Mouse (Mus musculus) neural tube, embryonic 15.5 days (tissue): ENCODE measurements around the gene Capns1. TPM values are rescaled to one million over a fixed set of nuclear protein-coding genes. Genes with fewer than 3 reads are reported as not detected.
"Not testable (repeated sequence)": the region's sequence is repeated elsewhere in the genome, so short reads cannot be mapped to it uniquely, and the experiment has no call there.

Experiments
- ATAC-seq: fragments of 200-750 bp; cut with Nextera tagmentation; 2 replicates; pipeline ENCODE4 v1.8.0; 2017; ENCODE audit warnings: mild to moderate bottlenecking, moderate TSS enrichment, moderate library complexity; ENCODE audit not compliant: low FRiP score
- H3K27ac ChIP-seq: fragments of 300-500 bp; sonication (generic); replicated peaks from 2 replicates; pipeline ENCODE4 v1.5.1; 2015; ENCODE audit warnings: mild to moderate bottlenecking, inconsistent platforms
- H3K27me3 ChIP-seq: fragments of 300-500 bp; sonication (generic); replicated peaks from 2 replicates; pipeline ENCODE4 v1.6.1; 2015; ENCODE audit warnings: inconsistent platforms
- H3K36me3 ChIP-seq: fragments of 300-500 bp; sonication (generic); 2 replicates; pipeline ENCODE4 v1.6.1; 2015; ENCODE audit warnings: inconsistent platforms
- H3K4me1 ChIP-seq: fragments of 300-500 bp; sonication (generic); 2 replicates; pipeline ENCODE4 v1.6.1; 2015; ENCODE audit warnings: inconsistent platforms
- H3K4me2 ChIP-seq: fragments of 300-500 bp; sonication (generic); 2 replicates; pipeline ENCODE4 v1.6.1; 2015; ENCODE audit warnings: inconsistent platforms, mild to moderate bottlenecking, moderate library complexity
- H3K4me3 ChIP-seq: fragments of 300-500 bp; sonication (generic); replicated peaks from 2 replicates; pipeline ENCODE4 v1.5.1; 2015; ENCODE audit warnings: mild to moderate bottlenecking, inconsistent platforms
- H3K9ac ChIP-seq: fragments of 300-500 bp; sonication (generic); replicated peaks from 2 replicates; pipeline ENCODE4 v1.6.1; 2015; ENCODE audit warnings: mild to moderate bottlenecking, inconsistent platforms
- H3K9me3 ChIP-seq: fragments of 300-500 bp; sonication (generic); replicated peaks from 2 replicates; pipeline ENCODE4 v1.6.1; 2016; ENCODE audit warnings: inconsistent platforms
- WGBS: fragments of 180-500 bp; shearing (Covaris S2); methylation state at CpG from one replicate; pipeline ENCODE4 v1.1.7; 2015; ENCODE audit warnings: mixed read lengths; 5-methylcytosine and 5-hydroxymethylcytosine counted together
- polyA plus RNA-seq: library from polyadenylated mRNA; unstranded; fragments of >200 nt; fragmentation: Nextera tagmentation; extraction: Ambion mirVana; gene quantifications from 2 replicates; pipeline ENCODE4 v1.2.1, GENCODE M21; 2015

The Capns1 gene
- polyA plus RNA-seq, 1 experiment from 2014 or later: 88.9 TPM

GRCm38 (mm10) chr7:30188344-30189115 is 10.1 kb downstream of the Capns1 start:
- peaks cover 20% of the 10 kb centered on the region for H3K4me1 ChIP-seq
- H3K9ac ChIP-seq: no peak overlapping the region
- no peak overlapping the region for H3K4me3 ChIP-seq
- H3K36me3 ChIP-seq: peaks cover 74% of the 10 kb centered on the region
- ATAC-seq: no peak
- H3K4me2 ChIP-seq: no peak overlapping the region
- 89% methylated on average over 12 of the region's 12 CpGs for WGBS
- H3K27me3 ChIP-seq: no peaks in the 10 kb centered on the region
- H3K27ac ChIP-seq: no peak overlapping the region
- H3K9me3 ChIP-seq: no peaks in the 10 kb centered on the region

GRCm38 (mm10) chr7:30184641-30185348 is 13.8 kb downstream of the Capns1 start:
- Histone ChIP-seq H3K4me2 (no peak overlapping the region), H3K36me3 (peaks cover 52% of the 10 kb centered on the region), H3K4me1 (peaks cover 7% of the 10 kb centered on the region), H3K4me3 (no peak overlapping the region), H3K9ac (no peak overlapping the region), H3K27me3 (no peaks in the 10 kb centered on the region), H3K27ac (no peak overlapping the region), H3K9me3 (no peaks in the 10 kb centered on the region)
- no peak for ATAC-seq
- WGBS: 78% methylated on average over 13 of the region's 13 CpGs

- peak within 1 kb of the TSS; percentile 46 for H3K4me2 ChIP-seq
- no peaks in the 10 kb centered on the region for H3K27me3 ChIP-seq
- peak; percentile 49; the same call in 1 of the 2 replicates for ATAC-seq
- H3K9ac ChIP-seq: peak within 1 kb of the TSS; percentile 3; the same call in 1 of the 2 replicates
- peaks cover 45% of the 10 kb centered on the region for H3K36me3 ChIP-seq
- no peak within 1 kb of the TSS for H3K27ac ChIP-seq
- H3K4me1 ChIP-seq: peaks cover 7% of the 10 kb centered on the region
- WGBS: 2% methylated on average over 11 of the region's 11 CpGs
- H3K9me3 ChIP-seq: no peaks in the 10 kb centered on the region
- H3K4me3 ChIP-seq: peak within 1 kb of the TSS; percentile 17
Measured at GRCm38 (mm10) chr7:30183879-30184289, 14.7 kb downstream of the Capns1 start, which contains the start of gene Cox7a1. TSS of gene Cox7a1 (plus strand) at chr7:30184144.

- H3K4me1 ChIP-seq, H3K9ac ChIP-seq, H3K4me3 ChIP-seq, ATAC-seq, H3K4me2 ChIP-seq, H3K9me3 ChIP-seq, H3K27ac ChIP-seq, H3K27me3 ChIP-seq: not testable (repeated sequence)
- 70% methylated on average over 7 of the region's 7 CpGs for WGBS
- H3K36me3 ChIP-seq: peaks cover 45% of the 10 kb centered on the region
Measured at GRCm38 (mm10) chr7:30183189-30183588, 15.4 kb downstream of the Capns1 start.

GRCm38 (mm10) chr7:30181929-30182328 is 16.7 kb downstream of the Capns1 start:
- not testable (repeated sequence) for H3K4me2 ChIP-seq, H3K27me3 ChIP-seq, H3K9ac ChIP-seq, ATAC-seq, H3K9me3 ChIP-seq, H3K4me1 ChIP-seq, H3K4me3 ChIP-seq
- peaks cover 42% of the 10 kb centered on the region for H3K36me3 ChIP-seq
- H3K27ac ChIP-seq: peak overlapping the region; percentile 68
- WGBS: 89% methylated on average over 10 of the region's 10 CpGs

GRCm38 (mm10) chr7:30181308-30181707 is 17.3 kb downstream of the Capns1 start:
- Histone ChIP-seq H3K4me1 (peaks cover 7% of the 10 kb centered on the region), H3K4me2 (no peak overlapping the region), H3K27ac (peak overlapping the region; percentile 68), H3K9ac (no peak overlapping the region; the same call in 1 of the 2 replicates), H3K9me3 (no peaks in the 10 kb centered on the region), H3K27me3 (no peaks in the 10 kb centered on the region), H3K36me3 (peaks cover 41% of the 10 kb centered on the region), H3K4me3 (no peak overlapping the region)
- peak; percentile 35; the same call in 1 of the 2 replicates for ATAC-seq
- whole genome bisulfite sequencing: 3% methylated on average over 4 of the region's 4 CpGs

GRCm38 (mm10) chr7:30178256-30178655 is 20.4 kb downstream of the Capns1 start:
- no peaks in the 10 kb centered on the region for H3K9me3 ChIP-seq
- no peaks in the 10 kb centered on the region for H3K4me1 ChIP-seq
- H3K36me3 ChIP-seq: peaks cover 36% of the 10 kb centered on the region
- no peak overlapping the region for H3K9ac ChIP-seq
- no peak overlapping the region for H3K4me3 ChIP-seq
- 89% methylated on average over 11 of the region's 11 CpGs for WGBS
- no peak overlapping the region for H3K27ac ChIP-seq
- no peak for ATAC-seq
- no peaks in the 10 kb centered on the region for H3K27me3 ChIP-seq
- H3K4me2 ChIP-seq: no peak overlapping the region

GRCm38 (mm10) chr7:30176474-30176873 is 22.1 kb downstream of the Capns1 start:
- Histone ChIP-seq H3K9ac (no peak overlapping the region), H3K9me3 (no peaks in the 10 kb centered on the region), H3K27ac (no peak overlapping the region), H3K27me3 (no peaks in the 10 kb centered on the region), H3K36me3 (peaks cover 36% of the 10 kb centered on the region), H3K4me3 (no peak overlapping the region), H3K4me1 (peaks cover 3% of the 10 kb centered on the region; the same call in 1 of the 2 replicates), H3K4me2 (no peak overlapping the region)
- no peak for ATAC-seq
- WGBS: 85% methylated on average over 12 of the region's 12 CpGs

- H3K4me3 ChIP-seq: peak overlapping the region; percentile 73
- H3K9me3 ChIP-seq: no peaks in the 10 kb centered on the region
- H3K9ac ChIP-seq: peak overlapping the region; percentile 80
- H3K4me1 ChIP-seq: peaks cover 33% of the 10 kb centered on the region
- ATAC-seq: peak; percentile 54
- peak overlapping the region; percentile 95 for H3K27ac ChIP-seq
- 25% methylated on average over 11 of the region's 11 CpGs for WGBS
- peaks cover 21% of the 10 kb centered on the region for H3K36me3 ChIP-seq
- no peaks in the 10 kb centered on the region for H3K27me3 ChIP-seq
- peak overlapping the region; percentile 53 for H3K4me2 ChIP-seq
Measured at GRCm38 (mm10) chr7:30170283-30170951, 28.2 kb downstream of the Capns1 start.

- Histone ChIP-seq H3K4me3 (peak within 1 kb of the TSS; percentile 73), H3K27me3 (no peaks in the 10 kb centered on the region), H3K4me2 (peak within 1 kb of the TSS; percentile 53), H3K4me1 (peaks cover 33% of the 10 kb centered on the region), H3K27ac (peak within 1 kb of the TSS; percentile 95), H3K9ac (peak within 1 kb of the TSS; percentile 80), H3K36me3 (peaks cover 28% of the 10 kb centered on the region), H3K9me3 (no peaks in the 10 kb centered on the region)
- under 1% methylated on average over 36 of the region's 36 CpGs for WGBS
- ATAC-seq: peak; percentile 96
Measured at GRCm38 (mm10) chr7:30169583-30170282, 28.9 kb downstream of the Capns1 start, which contains the start of gene Zfp146. TSS of gene Zfp146 (minus strand) at chr7:30169750.
